Mouse (Mus musculus): ENCODE measurements around the gene Prkce. TPM values are rescaled to one million over a fixed set of nuclear protein-coding genes. Genes with fewer than 3 reads are reported as not detected.

Prkce gene
- polyA plus RNA-seq, 1 experiment, result 9.6 TPM

GRCm38 (mm10) chr17:86669641-86670373, 502.2 kb downstream of the Prkce start:
- Histone ChIP-seq H3K4me3 (ENCODE audit: insufficient read depth, low read length) (no peak overlapping the region), H3K4me1 (ENCODE audit: control insufficient read depth, insufficient read depth, low read length) (no peaks in the 10 kb centered on the region), H3K27ac (ENCODE audit: insufficient read depth, low read length) (no peak overlapping the region)
- TF ChIP-seq CTCF (IDR thresholded peaks at IDR 0.05; ENCODE audit: borderline replicate concordance, insufficient read depth, low read length) (no peak), POLR2A (IDR thresholded peaks at IDR 0.05; ENCODE audit: low read depth, low read length) (no peak)

GRCm38 (mm10) chr17:86670731-86671130, 503.1 kb downstream of the Prkce start:
- no peak overlapping the region for H3K27ac ChIP-seq (ENCODE audit: insufficient read depth, low read length)
- H3K4me1 ChIP-seq (ENCODE audit: control insufficient read depth, insufficient read depth, low read length), result no peaks in the 10 kb centered on the region
- TF ChIP-seq CTCF (IDR thresholded peaks at IDR 0.05; ENCODE audit: borderline replicate concordance, insufficient read depth, low read length) (no peak), POLR2A (IDR thresholded peaks at IDR 0.05; ENCODE audit: low read depth, low read length) (no peak)

GRCm38 (mm10) chr17:86674971-86675370, 507.4 kb downstream of the Prkce start:
- Histone ChIP-seq H3K27ac (ENCODE audit: insufficient read depth, low read length) (no peak overlapping the region), H3K4me3 (ENCODE audit: insufficient read depth, low read length) (no peak overlapping the region), H3K4me1 (ENCODE audit: control insufficient read depth, insufficient read depth, low read length) (no peaks in the 10 kb centered on the region)
- TF ChIP-seq CTCF (IDR thresholded peaks at IDR 0.05; ENCODE audit: borderline replicate concordance, insufficient read depth, low read length) (no peak), POLR2A (IDR thresholded peaks at IDR 0.05; ENCODE audit: low read depth, low read length) (no peak)

More at GRCm38 (mm10) chr17:86670731-86671130, 503.1 kb downstream of the Prkce start:
- no peak overlapping the region for H3K4me3 ChIP-seq (ENCODE audit: insufficient read depth, low read length)

GRCm38 (mm10) chr17:86676336-86676735, 508.8 kb downstream of the Prkce start:
- TF ChIP-seq POLR2A (IDR thresholded peaks at IDR 0.05; ENCODE audit: low read depth, low read length) (no peak), CTCF (IDR thresholded peaks at IDR 0.05; ENCODE audit: borderline replicate concordance, insufficient read depth, low read length) (no peak)
- Histone ChIP-seq H3K27ac (ENCODE audit: insufficient read depth, low read length) (no peak overlapping the region), H3K4me1 (ENCODE audit: control insufficient read depth, insufficient read depth, low read length) (no peaks in the 10 kb centered on the region), H3K4me3 (ENCODE audit: insufficient read depth, low read length) (no peak overlapping the region)

GRCm38 (mm10) chr17:86676909-86677308, 509.3 kb downstream of the Prkce start:
- Histone ChIP-seq H3K4me1 (ENCODE audit: control insufficient read depth, insufficient read depth, low read length) (no peaks in the 10 kb centered on the region), H3K4me3 (ENCODE audit: insufficient read depth, low read length) (no peak overlapping the region), H3K27ac (ENCODE audit: insufficient read depth, low read length) (no peak overlapping the region)
- no peak for TF ChIP-seq POLR2A (IDR thresholded peaks at IDR 0.05; ENCODE audit: low read depth, low read length)
- no peak for TF ChIP-seq CTCF (IDR thresholded peaks at IDR 0.05; ENCODE audit: borderline replicate concordance, insufficient read depth, low read length)

GRCm38 (mm10) chr17:86685263-86685662, 517.7 kb downstream of the Prkce start:
- Histone ChIP-seq H3K4me3 (ENCODE audit: insufficient read depth, low read length) (no peak overlapping the region), H3K27ac (ENCODE audit: insufficient read depth, low read length) (no peak overlapping the region), H3K4me1 (ENCODE audit: control insufficient read depth, insufficient read depth, low read length) (no peaks in the 10 kb centered on the region)
- TF ChIP-seq CTCF (IDR thresholded peaks at IDR 0.05; ENCODE audit: borderline replicate concordance, insufficient read depth, low read length), result no peak
- TF ChIP-seq POLR2A (IDR thresholded peaks at IDR 0.05; ENCODE audit: low read depth, low read length), result no peak

GRCm38 (mm10) chr17:86687021-86687420, 519.4 kb downstream of the Prkce start:
- no peak for TF ChIP-seq POLR2A (IDR thresholded peaks at IDR 0.05; ENCODE audit: low read depth, low read length)
- no peak for TF ChIP-seq CTCF (IDR thresholded peaks at IDR 0.05; ENCODE audit: borderline replicate concordance, insufficient read depth, low read length)
- no peak overlapping the region for H3K27ac ChIP-seq (ENCODE audit: insufficient read depth, low read length)
- no peaks in the 10 kb centered on the region for H3K4me1 ChIP-seq (ENCODE audit: control insufficient read depth, insufficient read depth, low read length)
- H3K4me3 ChIP-seq (ENCODE audit: insufficient read depth, low read length), result no peak overlapping the region

- no peaks in the 10 kb centered on the region for H3K4me1 ChIP-seq (ENCODE audit: control insufficient read depth, insufficient read depth, low read length)
- no peak overlapping the region for H3K27ac ChIP-seq (ENCODE audit: insufficient read depth, low read length)
- TF ChIP-seq CTCF (IDR thresholded peaks at IDR 0.05; ENCODE audit: borderline replicate concordance, insufficient read depth, low read length), result no peak
- TF ChIP-seq POLR2A (IDR thresholded peaks at IDR 0.05; ENCODE audit: low read depth, low read length), result no peak
- H3K4me3 ChIP-seq (ENCODE audit: insufficient read depth, low read length), result no peak overlapping the region
Measured at GRCm38 (mm10) chr17:86690871-86691390, 523.3 kb downstream of the Prkce start.

- TF ChIP-seq POLR2A (IDR thresholded peaks at IDR 0.05; ENCODE audit: low read depth, low read length), result no peak
- no peak for TF ChIP-seq CTCF (IDR thresholded peaks at IDR 0.05; ENCODE audit: borderline replicate concordance, insufficient read depth, low read length)
- no peak overlapping the region for H3K27ac ChIP-seq (ENCODE audit: insufficient read depth, low read length)
- H3K4me1 ChIP-seq (ENCODE audit: control insufficient read depth, insufficient read depth, low read length), result no peaks in the 10 kb centered on the region
- no peak overlapping the region for H3K4me3 ChIP-seq (ENCODE audit: insufficient read depth, low read length)
Measured at GRCm38 (mm10) chr17:86697751-86698150, 530.2 kb downstream of the Prkce start.

GRCm38 (mm10) chr17:86703336-86703735, 535.8 kb downstream of the Prkce start:
- Histone ChIP-seq H3K4me3 (ENCODE audit: insufficient read depth, low read length) (no peak overlapping the region), H3K4me1 (ENCODE audit: control insufficient read depth, insufficient read depth, low read length) (no peaks in the 10 kb centered on the region)
- no peak for TF ChIP-seq CTCF (IDR thresholded peaks at IDR 0.05; ENCODE audit: borderline replicate concordance, insufficient read depth, low read length)
- TF ChIP-seq POLR2A (IDR thresholded peaks at IDR 0.05; ENCODE audit: low read depth, low read length), result no peak

More at GRCm38 (mm10) chr17:86703336-86703735, 535.8 kb downstream of the Prkce start:
- no peak overlapping the region for H3K27ac ChIP-seq (ENCODE audit: insufficient read depth, low read length)
